Mouse (Mus musculus): ENCODE data around the gene Zmynd15.
A peak's percentile ranks its signal among the peaks of the same experiment; 100 is the strongest.

Zmynd15 gene

GRCm38 (mm10) chr11:70506385-70506784, 47.2 kb downstream of the Zmynd15 start:
- peak; percentile 81 for DNase-seq (ENCODE audit: low spot score)

- no peak for DNase-seq (ENCODE audit: low spot score)
Measured at GRCm38 (mm10) chr11:70506962-70507515, 47.8 kb downstream of the Zmynd15 start.

- peak; percentile 42 for DNase-seq (ENCODE audit: low spot score)
Measured at GRCm38 (mm10) chr11:70509753-70510564, 50.7 kb downstream of the Zmynd15 start.

- no peak for DNase-seq (ENCODE audit: low spot score)
Measured at GRCm38 (mm10) chr11:70511242-70511641, 52.0 kb downstream of the Zmynd15 start.

- DNase-seq (ENCODE audit: low spot score) = no peak
Measured at GRCm38 (mm10) chr11:70511825-70512224, 52.6 kb downstream of the Zmynd15 start.

- no peak for DNase-seq (ENCODE audit: low spot score)
Measured at GRCm38 (mm10) chr11:70512709-70513342, 53.6 kb downstream of the Zmynd15 start.

GRCm38 (mm10) chr11:70513520-70513919, 54.3 kb downstream of the Zmynd15 start:
- DNase-seq (ENCODE audit: low spot score) = no peak

GRCm38 (mm10) chr11:70514288-70514687, 55.1 kb downstream of the Zmynd15 start, which contains the start of gene Vmo1:
Gene Vmo1, minus strand, starts transcription at chr11:70514616.
- DNase-seq (ENCODE audit: low spot score) = no peak

Data from urinary bladder, postnatal 14 days (tissue).